Mouse (Mus musculus): ENCODE measurements at regions not wholly inside any gene's neighbourhood (a gene's known extent, or its start where the extent isn't known, plus 50 kb on each side); places are given as distances from the start of the nearest gene placed in this dataset.

DNA sequence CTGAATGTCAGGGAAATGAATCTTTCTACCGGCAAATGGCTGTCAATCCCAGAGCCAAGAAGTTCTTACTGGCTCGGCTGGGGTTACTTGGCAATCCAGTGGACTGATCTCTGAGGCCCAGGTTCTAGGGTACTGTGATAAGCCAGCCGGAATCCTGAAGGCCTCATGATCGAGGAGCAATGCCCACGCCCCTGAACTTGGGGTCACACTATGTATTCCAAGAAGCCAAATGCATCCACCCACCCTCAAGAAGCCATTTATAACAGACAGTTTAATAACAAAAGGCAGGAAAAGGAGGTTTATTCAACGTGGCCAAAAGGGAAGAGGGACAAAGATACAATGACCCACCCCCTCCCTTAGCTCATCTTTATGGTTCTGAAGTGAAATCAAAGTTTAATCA, 144.0 kb downstream of the Bmp7 start:
- no peak overlapping the region for H3K27ac ChIP-seq
- no peak overlapping the region for H3K4me3 ChIP-seq
- DNase-seq (ENCODE audit: low spot score in 2 of 2): no peak
- TF ChIP-seq CTCF (conservative IDR thresholded peaks at IDR 0.05): no peak

DNA sequence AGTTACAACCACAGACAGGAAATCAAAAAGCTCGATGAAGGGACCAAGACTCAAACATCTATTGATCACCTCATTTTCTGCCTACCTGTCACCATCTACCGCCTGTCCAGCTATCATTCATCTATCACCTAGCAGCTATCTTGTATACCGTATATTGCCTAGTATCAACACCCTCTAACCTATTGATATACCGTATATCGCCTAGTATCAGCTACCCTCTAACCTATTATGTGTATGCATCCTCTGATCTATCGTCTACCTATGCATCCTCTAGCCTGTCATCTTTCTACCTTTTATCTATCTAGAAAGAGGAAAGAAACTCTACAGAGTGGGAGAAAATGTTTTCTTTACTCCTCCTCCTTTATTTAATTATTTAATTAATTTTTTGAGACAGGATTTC, 143.2 kb downstream of the Bmp7 start:
- Histone ChIP-seq H3K4me3 (no peak overlapping the region), H3K27ac (no peak overlapping the region)
- DNase-seq (ENCODE audit: low spot score in 2 of 2): no peak
- TF ChIP-seq CTCF (conservative IDR thresholded peaks at IDR 0.05): no peak

DNA sequence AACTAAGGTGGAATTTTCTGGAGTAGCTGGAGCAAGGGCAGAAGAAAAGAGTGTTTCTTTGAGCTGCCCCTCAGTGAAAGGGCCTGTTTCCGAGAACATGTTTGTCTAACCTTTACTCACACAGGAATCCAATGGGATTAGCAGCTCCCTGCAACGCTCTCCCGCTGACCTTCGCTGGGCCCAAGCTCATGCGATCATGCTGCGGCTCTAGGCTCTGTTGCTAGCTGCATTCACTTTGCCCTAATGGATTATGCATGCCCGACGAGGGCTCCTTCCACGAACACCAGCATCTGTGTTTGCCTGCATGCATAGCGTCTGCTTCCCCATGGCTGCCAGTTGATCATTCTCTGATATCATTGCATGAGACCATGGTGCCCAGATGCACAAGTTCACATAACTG, 140.2 kb downstream of the Bmp7 start:
- Histone ChIP-seq H3K4me3 (no peak overlapping the region), H3K27ac (no peak overlapping the region)
- TF ChIP-seq CTCF (conservative IDR thresholded peaks at IDR 0.05): no peak
- DNase-seq (ENCODE audit: low spot score in 2 of 2): no peak

DNA sequence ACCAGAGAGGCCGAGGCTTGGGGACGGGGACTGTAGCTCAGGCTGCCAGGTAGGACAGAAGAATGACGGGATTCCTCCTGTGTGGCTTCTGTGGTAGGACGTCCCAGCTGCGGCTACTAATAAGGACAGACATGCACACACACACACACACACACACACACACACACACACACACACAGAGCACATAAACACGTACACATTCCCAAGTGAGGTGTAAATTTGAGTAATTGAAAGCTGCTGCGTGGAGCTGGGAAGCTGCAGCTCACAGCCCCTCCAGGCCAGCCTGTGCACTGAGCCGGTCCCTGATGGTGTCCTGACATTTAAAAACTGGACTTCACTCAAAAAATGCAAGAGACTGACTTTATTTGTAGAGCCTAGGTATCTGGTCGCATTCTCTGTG, 139.3 kb downstream of the Bmp7 start:
- no peak overlapping the region for H3K27ac ChIP-seq
- no peak overlapping the region for H3K4me3 ChIP-seq
- no peak for TF ChIP-seq CTCF (conservative IDR thresholded peaks at IDR 0.05)
- no peak for DNase-seq (ENCODE audit: low spot score in 2 of 2)

DNA sequence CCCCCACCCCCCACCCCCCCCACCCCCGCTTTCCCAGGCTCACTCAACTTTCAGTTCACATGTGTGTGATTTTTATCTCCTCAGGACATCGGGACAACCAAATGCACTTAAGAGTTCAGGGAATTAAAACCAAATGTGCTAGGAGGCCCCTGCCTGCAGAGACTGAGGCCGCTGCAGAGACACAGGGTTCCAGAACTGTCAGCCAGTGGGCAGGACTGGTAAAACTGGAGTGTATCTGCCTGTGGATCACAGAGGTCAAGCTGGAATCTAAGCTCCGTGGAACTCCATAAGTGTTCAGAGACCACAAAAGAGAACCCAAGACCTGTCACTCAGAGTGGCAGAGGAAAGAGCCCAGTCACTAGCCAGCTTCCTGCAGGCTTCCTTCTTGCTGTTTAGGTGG, 138.3 kb downstream of the Bmp7 start:
- DNase-seq (ENCODE audit: low spot score in 2 of 2): no peak
- H3K4me3 ChIP-seq: no peak overlapping the region
- no peak overlapping the region for H3K27ac ChIP-seq
- no peak for TF ChIP-seq CTCF (conservative IDR thresholded peaks at IDR 0.05)

DNA sequence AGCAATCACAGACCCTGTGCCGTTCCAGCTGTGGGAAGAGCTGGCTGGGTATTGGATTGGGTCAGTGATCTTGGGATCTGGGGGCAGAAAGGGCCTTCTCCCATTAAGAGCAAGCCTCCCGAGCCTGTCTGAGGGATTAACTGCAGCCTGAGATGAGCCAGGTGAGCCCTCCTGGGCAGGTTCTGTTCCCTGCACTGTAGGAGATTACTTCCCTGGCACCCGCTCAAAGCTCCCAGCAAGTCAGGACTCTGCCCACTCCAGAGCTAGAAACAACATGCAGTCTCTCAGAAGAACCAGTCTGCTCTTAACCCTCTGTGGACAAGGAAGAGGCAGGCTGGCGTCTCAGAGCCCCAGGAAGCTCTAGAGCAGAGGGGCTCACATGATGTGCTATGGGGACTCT, 132.7 kb downstream of the Bmp7 start:
- Histone ChIP-seq H3K4me3 (no peak overlapping the region), H3K27ac (no peak overlapping the region)
- no peak for TF ChIP-seq CTCF (conservative IDR thresholded peaks at IDR 0.05)
- DNase-seq (ENCODE audit: low spot score in 2 of 2): no peak

DNA sequence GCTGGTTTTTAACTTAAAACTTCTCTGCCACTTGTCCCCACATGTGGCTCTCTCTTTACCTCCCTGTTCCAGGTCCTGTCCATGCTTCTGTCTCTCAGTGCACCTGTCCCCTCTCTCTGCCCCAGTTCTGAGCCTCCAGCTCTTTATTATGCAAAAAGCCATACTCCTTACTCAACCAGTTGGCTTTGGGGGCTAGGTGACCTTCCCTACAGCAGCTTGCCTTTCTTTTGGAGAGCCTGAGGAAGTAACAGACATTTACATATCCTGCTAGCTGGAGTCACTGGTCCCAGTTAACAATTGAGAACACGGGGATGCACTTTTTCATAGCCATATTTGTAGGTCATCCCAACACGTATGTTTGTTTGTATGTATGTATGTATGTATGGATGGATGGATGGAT, 130.8 kb downstream of the Bmp7 start:
- DNase-seq (ENCODE audit: low spot score in 2 of 2): no peak
- Histone ChIP-seq H3K4me3 (no peak overlapping the region), H3K27ac (no peak overlapping the region)
- TF ChIP-seq CTCF (conservative IDR thresholded peaks at IDR 0.05): no peak

DNA sequence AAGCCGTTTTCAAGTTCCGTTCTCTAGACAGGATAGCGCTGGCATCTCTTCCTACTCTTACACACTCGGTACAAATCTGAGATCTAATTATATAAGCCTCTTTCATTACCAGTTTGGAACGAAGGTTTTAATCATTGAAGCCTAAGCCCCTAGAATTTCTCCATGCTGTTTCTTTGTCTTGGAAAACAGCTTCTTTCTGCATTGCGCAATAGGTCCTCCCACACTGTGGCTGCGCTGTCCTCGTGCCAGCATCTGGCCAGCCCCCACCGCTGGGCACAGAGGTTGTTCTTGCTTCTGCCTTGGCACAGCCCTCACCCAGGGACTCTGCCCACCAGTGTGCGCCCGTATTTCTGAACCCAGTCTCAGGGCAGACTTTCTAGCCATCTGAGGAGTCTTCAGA, 126.8 kb downstream of the Bmp7 start:
- no peak for TF ChIP-seq CTCF (conservative IDR thresholded peaks at IDR 0.05)
- no peak for DNase-seq (ENCODE audit: low spot score in 2 of 2)
- H3K4me3 ChIP-seq: no peak overlapping the region
- no peak overlapping the region for H3K27ac ChIP-seq

DNA sequence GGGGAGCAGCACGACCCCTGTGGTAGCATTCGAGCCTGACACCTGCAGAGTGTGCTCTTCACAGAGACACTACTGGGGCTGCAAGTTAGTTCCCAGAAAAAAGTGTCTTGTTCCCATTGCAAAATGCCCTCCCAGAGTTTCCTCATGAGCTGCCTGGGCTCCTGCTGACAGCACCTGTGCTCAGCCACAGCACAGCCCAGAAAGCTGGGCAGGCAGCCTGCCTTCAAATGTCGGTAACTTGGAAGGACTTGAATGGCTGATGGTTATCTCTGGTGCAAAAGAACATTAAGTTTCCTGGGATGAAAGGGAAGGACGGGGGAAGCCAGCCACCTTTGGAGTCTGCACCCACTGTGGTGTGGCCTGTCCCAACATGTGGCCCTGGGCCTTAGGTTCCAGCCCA, 126.2 kb downstream of the Bmp7 start:
- Histone ChIP-seq H3K4me3 (no peak overlapping the region), H3K27ac (no peak overlapping the region)
- TF ChIP-seq CTCF (conservative IDR thresholded peaks at IDR 0.05): no peak
- no peak for DNase-seq (ENCODE audit: low spot score in 2 of 2)

DNA sequence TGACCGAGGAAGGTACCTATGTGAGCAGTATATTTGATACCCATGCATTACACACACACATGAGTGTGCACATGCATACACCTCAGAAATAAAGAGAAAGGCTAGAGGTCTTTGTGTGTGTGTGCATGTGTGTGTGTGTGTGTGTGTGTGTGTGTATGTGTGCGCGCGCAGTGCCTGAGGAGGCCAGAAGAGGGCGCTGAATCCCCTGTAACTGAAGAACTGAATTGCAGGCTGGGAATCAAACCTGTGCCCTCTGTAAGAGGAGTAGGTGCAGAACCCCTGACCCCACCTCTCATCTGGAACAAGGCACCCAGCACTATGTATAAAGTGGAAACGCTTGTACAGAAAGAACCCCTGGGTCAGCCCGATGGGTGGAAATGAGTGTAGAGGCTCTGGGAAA, 125.0 kb downstream of the Bmp7 start:
- TF ChIP-seq CTCF (conservative IDR thresholded peaks at IDR 0.05): no peak
- DNase-seq (ENCODE audit: low spot score in 2 of 2): no peak
- H3K27ac ChIP-seq: no peak overlapping the region
- H3K4me3 ChIP-seq: no peak overlapping the region

DNA sequence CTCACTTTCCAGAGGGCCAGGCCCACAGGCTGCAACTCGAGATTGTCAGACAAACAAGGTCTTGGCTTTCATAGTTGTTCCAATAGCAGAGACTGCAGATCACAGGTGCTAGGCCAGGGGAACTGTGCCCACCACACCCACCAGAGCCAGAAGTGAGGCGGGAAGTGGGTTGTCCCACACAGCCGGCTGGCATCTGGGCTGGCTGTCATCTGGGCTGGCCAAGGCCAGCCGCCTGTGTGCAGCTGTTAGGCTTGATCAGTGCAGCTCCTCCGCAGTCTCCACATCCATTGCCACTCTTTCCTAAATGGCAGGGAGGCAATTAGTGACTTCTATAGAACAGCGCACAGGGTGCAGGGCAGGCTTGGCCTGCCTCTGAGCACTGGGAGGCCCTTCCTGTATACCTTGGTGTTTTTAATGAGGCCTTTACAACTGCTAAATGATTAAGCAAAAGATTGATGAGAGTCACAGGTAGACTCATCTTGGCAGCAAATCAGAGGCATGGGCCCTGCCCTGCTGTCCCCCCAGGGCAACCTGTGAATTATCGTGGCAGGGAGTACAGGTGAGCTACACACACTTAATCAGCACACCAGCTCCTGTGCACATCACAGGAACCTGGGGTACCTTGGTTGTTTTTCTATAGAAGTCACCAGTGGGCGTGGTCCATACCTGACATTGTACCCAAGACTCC, 122.9 kb downstream of the Bmp7 start:
- no peak for DNase-seq (ENCODE audit: low spot score in 2 of 2)
- Histone ChIP-seq H3K4me3 (no peak overlapping the region), H3K27ac (no peak overlapping the region)
- TF ChIP-seq CTCF (conservative IDR thresholded peaks at IDR 0.05): no peak

Data from layer of hippocampus, adult 2 months (tissue).